Mouse (Mus musculus) thymus, postnatal 0 days (tissue): ENCODE measurements around the gene Plekha8. TPM values are rescaled to one million over a fixed set of nuclear protein-coding genes. Genes with fewer than 3 reads are reported as not detected.

Source experiments
- DNase-seq: peaks from one replicate; pipeline ENCODE4 v3.0.0-alpha.2; 2015; ENCODE audit warnings: low spot score
- polyA plus RNA-seq: library from polyadenylated mRNA; unstranded; fragments of >200 nt; fragmentation: Nextera tagmentation; extraction: Ambion mirVana; gene quantifications from 2 replicates; pipeline ENCODE4 v1.2.1, GENCODE M21; 2015

Plekha8 gene
- polyA plus RNA-seq, 1 experiment from 2014 or later: 1.7 TPM

DNA sequence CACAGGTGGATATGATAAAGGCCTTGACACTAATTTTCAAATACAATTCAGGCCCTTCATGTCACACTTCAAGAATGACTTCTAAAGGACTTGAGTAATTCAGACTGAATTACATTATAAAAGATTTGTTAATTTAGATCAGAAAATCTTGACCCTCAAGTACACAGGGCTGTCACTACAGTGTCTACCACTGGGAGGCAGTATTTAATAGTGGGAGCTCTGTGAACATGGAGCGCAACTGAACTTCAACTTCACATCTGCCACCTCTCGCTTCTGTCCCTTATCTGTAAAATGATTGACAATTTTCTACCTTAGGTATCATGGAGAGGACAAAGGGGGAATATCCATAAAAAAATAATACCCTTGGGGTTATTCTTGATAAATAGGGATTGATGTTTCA is 8.7 kb upstream of the Plekha8 start:
- peak; percentile 70 for DNase-seq

DNA sequence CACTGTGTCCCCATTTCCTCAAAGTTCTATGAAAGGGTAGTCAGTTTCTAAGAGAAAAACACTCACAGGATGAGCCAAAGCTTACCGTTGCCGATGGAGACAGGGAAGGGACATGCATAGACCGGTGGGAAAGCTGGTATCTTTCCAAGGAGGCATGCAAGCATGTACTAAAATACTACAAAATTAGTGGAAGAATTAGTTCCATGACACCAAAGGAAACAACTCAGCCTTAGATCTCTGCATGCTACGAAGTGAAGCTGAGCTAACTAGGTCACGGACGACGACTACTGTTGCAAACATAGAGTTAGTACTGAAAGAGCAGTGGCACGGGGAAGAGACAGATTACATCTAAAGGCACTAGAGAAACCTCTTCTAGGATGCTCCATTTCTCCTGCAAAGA is 8.0 kb upstream of the Plekha8 start:
- DNase-seq: peak; percentile 37

DNA sequence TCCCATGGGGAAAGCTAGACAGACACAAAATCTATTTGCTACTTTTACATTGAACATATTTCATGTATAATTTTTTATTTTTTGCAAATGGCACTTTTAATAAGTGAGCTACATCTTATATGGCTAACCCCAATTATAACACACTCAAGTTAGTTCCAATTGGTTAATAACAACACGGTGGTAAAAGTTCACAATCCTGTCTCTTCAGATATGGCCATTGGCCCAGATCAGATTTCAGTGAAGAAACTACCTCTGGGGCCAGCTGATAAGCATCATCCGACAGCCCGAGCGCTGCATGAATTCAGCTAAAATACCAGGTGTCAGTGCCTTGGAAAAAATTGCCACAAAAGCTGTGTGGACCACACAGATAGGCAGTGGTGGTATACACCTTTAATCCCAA is 7.2 kb upstream of the Plekha8 start:
- DNase-seq: no peak

DNA sequence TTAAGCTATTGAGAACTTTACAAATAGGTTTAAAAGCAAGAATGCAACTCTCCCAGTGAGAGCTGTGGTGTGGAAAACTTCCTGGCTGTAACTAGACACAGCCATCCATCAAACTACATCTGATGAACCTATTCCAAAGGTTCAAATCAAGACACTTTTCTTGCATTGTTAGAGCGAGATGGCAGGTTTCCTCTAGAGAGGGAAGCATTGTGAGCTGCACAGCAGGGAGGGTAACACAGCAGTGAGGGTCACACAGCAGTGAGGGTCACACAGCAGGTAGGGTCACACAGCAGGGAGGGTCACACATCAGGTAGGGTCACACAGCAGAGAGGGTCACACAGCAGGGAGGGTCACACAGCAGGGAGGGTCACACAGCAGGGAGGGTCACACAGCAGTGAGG is 6.7 kb upstream of the Plekha8 start:
- no peak for DNase-seq

DNA sequence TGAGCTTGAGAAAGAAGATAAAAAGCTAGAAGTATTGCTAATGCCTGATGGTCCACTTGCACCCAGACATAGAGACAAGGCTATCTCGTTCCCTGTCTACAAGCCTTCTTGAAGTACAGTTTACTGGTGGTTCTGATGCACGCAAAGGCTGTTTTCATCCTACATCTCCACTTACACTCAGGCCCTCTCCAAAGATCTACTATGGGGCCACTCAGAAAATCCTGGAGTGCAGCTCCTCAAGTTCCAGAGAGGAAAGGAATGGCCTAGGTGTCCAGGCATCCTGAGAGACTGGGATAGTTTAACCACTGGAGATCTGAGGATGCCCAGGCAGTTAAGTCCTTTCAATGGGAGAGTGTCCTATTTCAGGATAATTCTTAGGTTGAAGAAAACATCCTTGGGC is 4.2 kb upstream of the Plekha8 start:
- no peak for DNase-seq

DNA sequence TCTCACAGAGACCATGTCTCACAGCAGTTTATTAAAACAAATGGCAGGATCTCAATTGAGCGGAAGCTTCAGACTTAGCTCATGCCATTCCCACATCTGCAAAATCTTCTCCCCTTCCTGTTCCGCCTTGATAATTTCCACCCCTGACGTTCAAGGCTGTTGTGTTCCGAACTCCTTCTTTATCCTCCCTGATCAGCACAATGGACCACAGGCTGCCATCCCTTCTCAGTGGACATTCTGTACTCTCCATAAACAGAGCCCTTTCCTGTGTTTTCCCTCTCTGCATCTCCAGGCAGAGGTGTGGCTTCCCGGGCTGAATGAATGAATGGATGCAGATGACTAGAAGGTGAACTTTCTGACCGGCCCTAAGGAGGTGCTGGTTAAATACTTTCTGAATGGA is 3.1 kb upstream of the Plekha8 start:
- DNase-seq: no peak

DNA sequence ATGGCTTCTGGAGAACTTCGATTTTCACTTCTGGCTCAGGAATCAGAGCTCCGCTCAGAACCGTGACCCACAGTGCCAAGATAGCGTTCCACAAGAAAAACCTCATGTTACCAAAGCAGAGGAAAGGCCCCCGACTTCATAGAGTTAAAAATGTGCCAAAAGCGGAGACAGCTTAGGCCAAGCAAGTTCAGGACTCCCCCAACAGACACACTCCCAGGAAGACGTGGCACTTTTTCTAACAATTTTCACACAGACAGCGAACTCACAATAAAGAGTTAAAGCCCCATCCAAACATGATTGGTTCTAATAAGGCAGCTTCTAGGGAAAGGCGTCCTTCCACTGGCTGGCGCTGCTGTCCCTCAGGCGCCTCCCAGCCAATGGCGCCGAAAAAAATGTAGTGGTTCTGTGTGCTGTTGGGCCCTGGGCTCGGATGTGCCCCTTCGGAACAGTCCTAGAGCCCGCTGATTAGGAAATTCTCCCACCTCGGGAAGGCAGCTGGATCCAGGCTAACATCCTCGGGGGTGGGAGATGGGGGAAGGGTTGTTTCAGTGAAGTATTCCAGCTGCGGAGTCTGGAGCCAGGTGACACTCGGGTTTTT is 1.9 kb upstream of the Plekha8 start:
- peak; percentile 52 for DNase-seq

DNA sequence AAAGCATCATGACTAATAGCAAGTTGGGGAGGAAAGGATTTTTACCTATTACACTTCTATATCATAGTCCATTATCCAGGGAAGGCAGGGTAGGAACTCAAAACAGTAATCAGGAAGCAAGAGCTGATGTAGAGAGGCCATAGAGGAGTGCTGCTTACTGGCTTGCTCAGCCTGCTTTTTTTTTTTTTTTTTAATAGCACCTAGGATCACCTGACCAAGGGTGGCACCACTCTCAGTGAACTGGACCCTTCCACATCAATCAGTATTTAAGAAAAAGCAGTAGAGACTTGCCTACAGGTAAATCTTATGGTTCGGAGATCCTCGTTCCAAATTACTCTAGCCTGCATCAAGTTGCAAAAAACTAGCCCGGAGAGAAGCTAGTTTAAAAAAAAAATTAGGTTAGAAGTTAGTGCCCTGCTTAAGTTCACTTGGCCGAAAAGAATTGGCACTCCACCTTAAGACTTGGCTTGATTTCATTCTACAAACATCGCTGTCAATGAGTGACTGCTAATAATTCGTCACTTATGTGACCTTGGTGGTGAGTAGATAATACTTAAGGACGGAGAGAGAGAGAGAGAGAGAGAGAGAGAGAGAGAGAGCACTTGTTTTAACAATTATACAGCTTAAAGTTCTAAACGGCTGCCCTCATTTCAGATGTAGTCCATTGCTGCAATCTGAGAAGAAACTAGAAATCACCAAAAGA is 994 bp upstream of the Plekha8 start:
- DNase-seq: no peak

DNA sequence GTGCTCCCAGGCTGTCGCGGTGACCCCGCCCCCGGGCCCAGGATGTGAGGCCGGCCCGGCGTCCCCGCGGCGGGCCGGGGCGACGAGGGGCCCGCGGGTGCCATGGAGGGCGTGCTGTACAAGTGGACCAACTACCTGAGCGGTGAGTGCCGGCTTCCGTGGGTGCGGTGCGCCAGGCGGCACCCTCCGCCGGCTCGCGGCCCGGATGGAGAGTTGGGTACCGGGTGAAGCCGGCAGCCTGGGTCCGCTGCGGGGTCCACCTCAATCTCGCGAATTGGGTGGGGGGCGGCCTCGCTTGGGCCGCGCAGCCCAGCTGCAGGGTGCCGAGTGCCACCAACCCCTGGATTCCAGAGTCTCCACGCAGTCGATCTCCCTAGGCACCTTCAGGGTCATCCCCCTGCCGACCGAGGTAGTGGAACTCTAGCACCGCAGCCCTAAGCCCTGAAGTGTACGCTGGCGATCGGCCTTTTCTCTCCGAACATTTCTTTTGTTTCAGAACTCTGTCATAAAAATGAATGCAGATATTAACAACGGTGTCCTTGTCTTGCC is 493 bp downstream of the Plekha8 start:
- DNase-seq: no peak

DNA sequence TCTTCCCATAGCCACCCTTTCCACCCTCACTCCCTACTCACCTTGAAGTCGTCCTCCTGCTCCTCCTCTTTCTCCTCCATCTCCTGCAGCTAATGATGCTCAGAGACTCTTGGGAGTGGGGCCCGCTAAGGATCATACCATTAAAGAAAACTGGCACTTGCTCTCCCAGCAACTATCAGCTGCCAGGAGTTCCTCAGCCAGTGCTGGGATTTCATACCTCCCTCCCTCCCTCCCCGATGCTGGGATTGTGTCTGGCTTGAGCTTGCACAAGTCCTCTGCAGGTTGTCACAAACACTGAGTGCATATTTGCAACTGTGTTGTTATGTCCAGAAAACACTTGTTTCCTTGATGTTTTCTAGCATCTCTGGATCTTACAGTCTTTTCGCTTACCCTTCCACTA is 2.3 kb downstream of the Plekha8 start, which contains the start of gene Fkbp14:
Gene Fkbp14 (minus strand): TSS at position 101 of the 400 bp plus-strand sequence.
- DNase-seq: no peak

DNA sequence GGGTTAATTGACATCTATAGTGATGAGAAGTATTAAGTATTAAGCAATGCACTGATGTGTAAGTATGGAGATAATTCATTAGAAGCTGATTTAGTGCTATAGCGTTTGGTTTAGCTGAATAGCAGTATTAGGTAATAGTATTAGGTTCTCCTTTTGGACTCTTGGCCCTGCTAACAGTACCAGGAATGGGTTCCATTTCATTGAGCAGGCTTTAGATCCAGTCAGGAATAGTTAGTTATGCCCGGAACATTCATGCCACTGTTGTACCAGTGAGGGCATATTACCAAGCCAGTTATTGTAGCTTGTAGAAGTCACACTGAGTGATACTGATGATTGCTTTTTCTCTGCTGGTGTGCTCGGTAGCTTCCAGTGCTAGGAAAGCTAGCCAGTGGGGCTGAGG is 2.8 kb downstream of the Plekha8 start:
- DNase-seq: no peak

DNA sequence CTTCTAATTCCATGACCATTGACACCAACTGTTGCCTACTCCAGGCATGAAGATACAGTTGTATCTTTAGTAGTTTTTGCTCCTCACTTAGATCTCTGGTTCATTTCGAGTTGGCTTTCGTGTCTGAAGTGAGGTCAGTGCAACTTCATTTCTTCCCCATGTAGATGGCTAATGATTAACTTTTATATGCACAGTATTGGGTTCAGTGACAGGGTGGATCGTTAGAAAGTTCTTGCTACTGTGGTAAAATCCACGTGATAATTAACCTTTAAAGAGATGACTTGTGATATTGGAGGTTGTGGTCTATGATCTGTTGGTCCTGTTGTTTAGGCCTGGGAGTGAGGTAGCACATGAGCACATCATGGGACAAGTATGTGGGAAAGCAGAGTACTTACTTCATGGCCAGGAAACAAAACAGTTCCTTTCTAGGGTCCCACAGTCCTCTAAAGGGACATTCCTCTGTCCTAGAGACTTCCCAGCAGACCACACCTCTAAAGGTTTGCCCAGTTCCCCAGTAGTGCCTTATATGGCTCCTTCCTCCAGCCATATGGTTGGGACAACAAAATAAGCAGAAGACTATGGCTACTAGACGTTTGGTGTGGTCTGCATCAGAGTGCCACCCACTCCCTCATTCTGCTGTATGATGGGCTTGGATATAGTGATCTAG is 5.9 kb downstream of the Plekha8 start:
- DNase-seq: no peak

DNA sequence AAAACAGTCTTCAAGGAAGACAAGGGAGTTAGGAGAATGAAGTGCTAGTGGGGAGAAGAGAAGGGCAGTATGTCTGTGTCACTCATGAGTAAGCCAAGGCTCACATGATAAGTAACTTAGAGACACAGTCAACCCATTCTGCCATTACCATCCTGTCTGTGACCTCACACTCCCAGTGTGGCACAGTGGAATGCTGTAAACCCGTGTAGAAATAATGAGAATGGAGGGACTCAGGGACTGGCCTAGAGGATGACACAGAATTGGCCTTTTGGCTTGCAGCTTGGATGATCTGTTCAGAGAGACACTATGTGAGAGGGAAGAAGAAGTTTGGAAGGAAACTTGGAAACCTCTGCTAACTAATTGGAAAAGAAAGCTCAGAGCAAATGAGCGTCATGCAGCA is 8.0 kb downstream of the Plekha8 start:
- DNase-seq: no peak

DNA sequence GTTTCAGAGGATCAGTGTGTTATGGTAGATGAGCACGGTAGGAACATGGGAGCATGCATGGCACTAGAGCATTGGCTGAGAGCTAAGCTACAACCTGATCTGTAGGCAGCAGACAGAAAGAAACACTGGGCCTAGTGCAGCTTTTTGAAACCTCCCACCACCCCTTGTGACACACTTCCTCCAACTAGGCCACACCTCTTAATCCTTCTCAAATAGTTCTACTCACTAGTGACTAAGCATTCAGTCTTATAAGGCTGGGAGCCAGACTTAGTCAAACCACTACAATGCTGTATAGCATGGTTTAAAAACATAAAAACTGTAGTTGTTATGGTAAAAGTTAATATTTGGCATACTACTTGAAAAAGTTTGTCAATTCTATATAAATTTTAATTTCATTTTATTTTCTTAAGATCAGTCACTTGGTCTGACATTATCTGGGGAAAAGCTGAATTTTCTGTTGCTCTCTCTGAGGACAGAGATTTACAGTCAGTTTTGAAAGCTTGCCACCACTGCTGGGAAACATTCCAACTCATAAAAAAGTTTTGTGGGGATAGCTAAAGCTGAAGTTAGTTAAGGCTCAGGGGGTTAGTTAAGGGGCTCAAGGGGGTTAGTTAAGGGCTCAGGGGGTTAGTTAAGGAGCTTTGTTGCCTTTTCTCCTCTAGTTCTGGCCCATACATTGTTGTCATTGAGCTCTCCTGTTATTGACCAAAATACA is 9.2 kb downstream of the Plekha8 start:
- DNase-seq: no peak

DNA sequence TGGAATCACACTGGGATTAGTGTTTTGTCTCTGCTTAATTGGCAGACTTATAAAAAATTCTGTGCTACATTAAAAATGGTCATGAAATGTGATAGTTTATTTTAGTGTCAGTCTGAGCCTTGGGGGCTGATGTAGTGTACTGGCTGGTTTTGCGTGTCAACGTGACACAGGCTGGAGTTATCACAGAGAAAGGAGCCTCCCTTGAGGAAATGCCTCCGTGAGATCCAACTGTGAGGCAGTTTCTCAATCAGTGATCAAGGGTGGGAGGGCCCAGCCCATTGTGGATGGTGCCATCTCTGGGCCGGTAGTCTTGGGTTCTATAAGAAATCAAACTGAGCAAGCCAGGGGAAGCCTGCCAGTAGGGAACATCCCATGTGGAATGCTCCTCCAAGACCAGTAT is 11.3 kb downstream of the Plekha8 start:
- no peak for DNase-seq

DNA sequence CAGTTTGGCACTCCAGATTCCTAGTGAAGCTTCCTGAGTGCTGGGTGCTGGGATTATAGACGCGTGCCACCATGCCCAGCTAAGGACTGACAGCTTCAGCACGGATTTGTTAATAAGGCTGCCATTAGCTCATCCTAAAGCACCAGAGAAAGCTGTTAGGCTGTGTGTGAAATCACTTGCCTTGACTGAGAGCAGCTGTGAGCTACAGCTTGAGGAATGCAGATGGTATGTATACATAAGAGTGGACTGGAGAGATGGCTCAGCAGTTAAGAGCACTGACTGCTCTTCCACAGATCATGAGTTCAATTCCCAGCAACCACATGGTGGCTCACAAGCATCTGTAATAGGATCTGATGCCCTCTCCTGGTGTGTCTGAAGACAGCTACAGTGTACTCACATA is 22.5 kb downstream of the Plekha8 start:
- no peak for DNase-seq

DNA sequence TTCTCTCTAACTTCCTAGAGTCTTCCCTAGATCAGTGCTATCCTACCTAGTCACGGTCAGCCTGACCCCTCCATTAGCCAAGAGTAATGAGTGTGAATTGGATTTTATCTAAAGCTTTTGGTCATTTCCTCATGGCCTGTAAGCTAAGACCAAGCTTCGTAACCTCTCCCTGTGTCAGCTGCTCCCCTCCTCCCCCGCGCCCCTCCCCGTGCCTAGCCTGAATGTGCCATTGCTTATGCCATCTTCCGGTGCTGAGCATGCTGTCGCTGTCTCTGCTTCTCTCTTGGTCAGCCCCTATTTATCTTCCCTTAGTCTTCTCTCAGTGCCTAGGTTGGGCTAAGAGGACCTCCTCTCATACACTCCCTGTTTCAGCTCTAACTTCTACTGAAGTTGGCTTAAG is 24.6 kb downstream of the Plekha8 start:
- DNase-seq: no peak

DNA sequence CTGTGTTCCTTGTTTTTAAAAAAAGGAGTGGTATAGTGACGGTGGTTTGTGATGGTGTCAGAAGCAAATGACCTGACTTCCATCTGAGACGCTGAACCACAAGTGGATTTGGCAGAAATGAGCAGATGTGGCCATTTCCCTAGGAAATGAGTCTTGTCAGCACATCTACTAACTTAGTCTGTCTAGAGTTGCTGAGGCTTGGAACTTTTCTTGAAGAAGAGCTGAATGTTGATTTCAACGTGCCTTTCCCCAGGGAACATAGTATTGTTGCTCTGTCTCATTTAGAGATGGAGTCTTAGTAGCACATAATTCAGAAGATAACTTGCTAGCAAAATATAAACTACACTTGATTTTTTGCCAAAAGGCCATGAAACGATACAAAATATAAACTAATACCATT is 25.4 kb downstream of the Plekha8 start:
- DNase-seq: no peak

DNA sequence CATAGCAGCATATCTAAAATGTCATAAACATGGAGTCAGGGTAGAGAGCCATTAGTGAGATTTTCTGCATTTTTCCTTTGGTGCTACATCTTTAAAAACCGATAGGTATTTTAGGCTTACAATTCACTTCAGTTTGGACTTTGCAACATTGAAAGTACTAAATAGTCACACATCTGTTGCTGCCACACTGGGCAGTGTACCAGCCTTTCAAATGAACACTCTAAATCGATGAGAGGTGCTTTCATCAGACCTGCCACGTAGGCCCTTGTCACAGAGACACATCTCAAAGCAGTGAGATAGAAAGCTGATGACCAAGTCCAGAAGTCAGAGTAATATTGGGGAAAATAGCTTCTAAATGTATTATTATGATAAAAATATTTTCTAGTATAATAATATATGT is 33.5 kb downstream of the Plekha8 start:
- DNase-seq: no peak

DNA sequence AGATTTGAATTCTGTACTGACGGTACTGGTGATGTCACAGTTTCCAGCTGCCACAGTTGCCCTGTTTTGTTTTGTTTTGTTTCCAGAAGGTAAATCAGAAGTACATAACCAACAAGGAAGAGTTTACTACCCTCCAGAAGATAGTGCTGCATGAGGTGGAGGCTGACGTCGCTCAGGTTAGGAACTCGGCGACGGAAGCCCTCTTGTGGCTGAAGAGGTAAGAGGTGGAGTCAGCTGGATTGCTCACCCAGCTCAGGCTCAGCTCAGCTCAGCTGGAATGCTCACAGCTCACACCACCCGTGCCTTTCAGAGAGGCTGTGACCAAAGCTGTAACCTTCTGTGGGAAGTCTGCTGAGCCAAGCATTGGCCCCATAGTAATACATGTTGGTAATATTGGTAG is 34.8 kb downstream of the Plekha8 start:
- peak; percentile 50 for DNase-seq

DNA sequence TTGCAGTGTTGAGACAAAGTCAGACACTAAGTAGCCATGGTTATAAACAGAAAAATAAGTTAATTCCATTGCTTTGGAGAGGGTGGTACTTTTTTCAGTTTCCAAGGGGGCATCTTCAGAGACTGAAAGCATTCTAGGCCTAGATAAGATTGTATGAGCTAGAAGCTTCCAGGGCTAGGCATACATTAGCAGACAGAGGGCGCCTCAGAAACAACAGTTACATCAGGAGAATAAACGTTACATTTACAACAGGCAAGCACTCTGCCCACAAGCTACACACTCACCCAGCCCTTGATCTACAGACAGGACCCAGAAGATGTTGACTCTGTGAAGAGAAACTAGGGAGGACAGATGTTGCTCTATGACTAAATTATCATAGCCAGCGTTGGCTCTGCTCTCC is 36.6 kb downstream of the Plekha8 start:
- DNase-seq: peak; percentile 21

DNA sequence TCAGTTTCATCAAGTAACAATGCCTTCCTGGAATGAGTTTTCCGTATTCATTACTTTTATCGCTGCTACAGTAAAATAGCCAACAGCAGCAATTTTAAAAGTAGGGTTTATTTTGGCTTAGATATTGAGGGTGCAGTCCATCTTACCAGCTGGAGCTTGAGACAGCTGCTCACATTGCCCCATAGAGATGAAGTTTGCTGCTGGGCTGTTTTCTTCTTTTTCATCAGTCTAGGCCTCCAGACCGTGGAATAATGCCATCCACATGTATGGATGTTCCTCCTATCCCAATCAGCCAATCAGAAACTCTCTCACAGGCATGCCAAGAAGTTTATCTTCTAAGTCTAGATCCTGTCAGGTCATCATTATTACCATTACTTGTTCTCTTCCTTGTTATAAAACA is 45.0 kb downstream of the Plekha8 start:
- DNase-seq: no peak
